Mouse (Mus musculus): Measurements from ENCODE around the gene Pkp4.
"Not testable (repeated sequence)": the region's sequence is repeated elsewhere in the genome, so short reads cannot be mapped to it uniquely, and the experiment has no call there.

Pkp4 gene

GRCm38 (mm10) chr2:59340878-59341277 is 180.2 kb downstream of the Pkp4 start:
- no peak for DNase-seq

- DNase-seq = no peak
Observed at GRCm38 (mm10) chr2:59342591-59343210, 182.1 kb downstream of the Pkp4 start.

GRCm38 (mm10) chr2:59343834-59344233 is 183.2 kb downstream of the Pkp4 start:
- DNase-seq = no peak

GRCm38 (mm10) chr2:59344699-59345098 is 184.0 kb downstream of the Pkp4 start:
- DNase-seq = peak; percentile 75 to 80

GRCm38 (mm10) chr2:59345141-59345839 is 184.6 kb downstream of the Pkp4 start:
- DNase-seq = peak; percentile 31 to 34

GRCm38 (mm10) chr2:59346443-59346842 is 185.8 kb downstream of the Pkp4 start:
- peak; percentile 26 to 34 for DNase-seq

GRCm38 (mm10) chr2:59348585-59348984 is 187.9 kb downstream of the Pkp4 start:
- no peak for DNase-seq

GRCm38 (mm10) chr2:59350094-59350493 is 189.4 kb downstream of the Pkp4 start:
- no peak for DNase-seq

GRCm38 (mm10) chr2:59351303-59352099 is 190.9 kb downstream of the Pkp4 start:
- DNase-seq = no peak

GRCm38 (mm10) chr2:59353821-59354220 is 193.2 kb downstream of the Pkp4 start:
- no peak for DNase-seq

GRCm38 (mm10) chr2:59355531-59356289 is 195.1 kb downstream of the Pkp4 start:
- DNase-seq = no peak

- no peak for DNase-seq
Observed at GRCm38 (mm10) chr2:59359760-59360342, 199.2 kb downstream of the Pkp4 start.

- DNase-seq = no peak
Observed at GRCm38 (mm10) chr2:59361350-59361780, 200.7 kb downstream of the Pkp4 start.

- DNase-seq = no peak
Observed at GRCm38 (mm10) chr2:59364156-59364842, 203.6 kb downstream of the Pkp4 start.

- no peak for DNase-seq
Observed at GRCm38 (mm10) chr2:59367191-59367590, 206.5 kb downstream of the Pkp4 start.

- DNase-seq = no peak
Observed at GRCm38 (mm10) chr2:59373113-59373512, 212.5 kb downstream of the Pkp4 start.

- DNase-seq = no peak
Observed at GRCm38 (mm10) chr2:59378096-59378495, 217.4 kb downstream of the Pkp4 start.

GRCm38 (mm10) chr2:59378861-59379260 is 218.2 kb downstream of the Pkp4 start:
- DNase-seq = not testable (repeated sequence)

GRCm38 (mm10) chr2:59383231-59383630 is 222.6 kb downstream of the Pkp4 start:
- DNase-seq = no peak

GRCm38 (mm10) chr2:59383852-59384776 is 223.5 kb downstream of the Pkp4 start:
- DNase-seq = no peak
